Mouse (Mus musculus) intestine, embryonic 16.5 days (tissue): ENCODE data around the gene Olfr461. TPM values are rescaled to one million over a fixed set of nuclear protein-coding genes. Genes with fewer than 3 reads are reported as not detected.
"Not testable (repeated sequence)": the region's sequence is repeated elsewhere in the genome, so short reads cannot be mapped to it uniquely, and the experiment has no call there.

Source experiments
- ATAC-seq: fragments of 200-750 bp; cut with Nextera tagmentation; 2 replicates; pipeline ENCODE4 v1.8.0; 2017; ENCODE audit warnings: moderate TSS enrichment, moderate library complexity
- H3K27ac ChIP-seq: fragments of 300-500 bp; sonication (generic); 2 replicates; pipeline ENCODE4 v1.5.1; 2014; ENCODE audit warnings: mild to moderate bottlenecking, low read length
- H3K27me3 ChIP-seq: fragments of 300-500 bp; sonication (generic); replicated peaks from 2 replicates; pipeline ENCODE4 v1.6.1; 2014; ENCODE audit warnings: low read length, control low read depth, mixed read lengths; ENCODE audit not compliant: control insufficient read depth, insufficient read depth
- H3K36me3 ChIP-seq: fragments of 300-500 bp; sonication (generic); 2 replicates; pipeline ENCODE4 v1.6.1; 2014; ENCODE audit warnings: low read length, control low read depth; ENCODE audit not compliant: control insufficient read depth, insufficient read depth
- H3K4me1 ChIP-seq: fragments of 300-500 bp; sonication (generic); 2 replicates; pipeline ENCODE4 v1.6.1; 2014; ENCODE audit warnings: low read length, control low read depth, mixed read lengths; ENCODE audit not compliant: control insufficient read depth, insufficient read depth
- H3K4me2 ChIP-seq: fragments of 300-500 bp; sonication (generic); 2 replicates; pipeline ENCODE4 v1.6.1; 2014; ENCODE audit warnings: low read depth, low read length, control low read depth
- H3K4me3 ChIP-seq: fragments of 300-500 bp; sonication (generic); 2 replicates; pipeline ENCODE4 v1.5.1; 2014; ENCODE audit warnings: mild to moderate bottlenecking, low read length
- H3K9ac ChIP-seq: fragments of 300-500 bp; sonication (generic); 2 replicates; pipeline ENCODE4 v1.6.1; 2014; ENCODE audit warnings: low read depth, low read length
- H3K9me3 ChIP-seq: fragments of 300-500 bp; sonication (generic); 2 replicates; pipeline ENCODE4 v1.6.1; 2016; ENCODE audit warnings: low read length, control low read depth; ENCODE audit not compliant: control insufficient read depth
- WGBS: fragments of 180-500 bp; shearing (Covaris S2); extraction: QIAGEN DNeasy Blood & Tissue Kit; methylation state at CpG from one replicate; pipeline ENCODE4 v1.1.7; 2014; 5-methylcytosine and 5-hydroxymethylcytosine counted together
- polyA plus RNA-seq: library from polyadenylated mRNA; unstranded; fragments of >200 nt; fragmentation: Nextera tagmentation; extraction: Ambion mirVana; gene quantifications from 2 replicates; pipeline ENCODE4 v1.2.1, GENCODE M21; 2015

Gene Olfr461
- polyA plus RNA-seq, result not detected in 2 replicates

DNA sequence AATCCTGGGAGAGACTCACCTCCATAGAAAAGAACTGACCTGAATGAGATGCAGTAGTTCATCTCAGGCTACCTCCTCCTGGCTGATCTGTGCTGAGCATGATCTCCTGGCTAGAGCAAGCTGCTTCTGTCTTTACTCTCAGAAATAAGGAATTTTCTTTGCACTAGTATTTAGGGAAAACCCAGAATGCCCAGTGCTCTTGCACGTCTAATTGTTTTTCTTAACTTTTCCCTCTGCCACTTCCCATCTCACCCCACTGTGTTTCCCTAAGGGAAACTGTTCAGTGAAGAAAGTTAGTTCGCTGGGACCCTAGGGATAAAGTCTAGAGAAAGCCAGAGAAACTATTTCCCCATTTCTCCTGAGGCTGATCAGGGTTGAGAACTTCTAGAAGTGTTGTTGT lies at the start of gene Olfr461:
Gene Olfr461 (minus strand): TSS at position 101 of the 400 bp plus-strand sequence.
- WGBS, result 76% methylated on average over 2 of the region's 2 CpGs
- Histone ChIP-seq H3K9me3 (no peaks in the 10 kb centered on the region), H3K9ac (no peak within 1 kb of the TSS), H3K4me2 (no peak within 1 kb of the TSS), H3K27ac (no peak within 1 kb of the TSS), H3K4me1 (no peaks in the 10 kb centered on the region), H3K27me3 (no peaks in the 10 kb centered on the region), H3K4me3 (no peak within 1 kb of the TSS), H3K36me3 (no peaks in the 10 kb centered on the region)
- no peak for ATAC-seq

DNA sequence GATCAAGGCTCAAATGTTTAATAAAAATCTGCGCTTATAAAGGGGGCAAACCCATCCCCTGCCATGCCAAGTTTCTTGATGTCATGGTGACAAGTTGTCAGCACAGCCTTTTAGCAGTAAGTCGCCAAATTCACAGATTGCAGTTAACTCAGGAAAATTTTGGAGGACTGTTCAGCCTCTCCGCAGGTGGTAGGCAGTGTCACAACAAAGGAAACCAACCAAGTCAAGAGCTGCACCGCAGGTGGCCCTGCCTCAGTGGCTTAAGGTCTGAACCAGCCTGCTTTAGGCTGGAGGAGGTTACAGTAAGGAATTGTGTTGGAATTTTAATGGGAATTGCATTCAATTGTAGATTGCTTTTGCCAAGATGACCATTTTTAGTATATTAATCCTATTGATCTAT lies 43.7 kb upstream of the Olfr461 start:
- 33% methylated on average over 4 of the region's 4 CpGs for WGBS
- H3K9ac ChIP-seq, H3K27me3 ChIP-seq, H3K36me3 ChIP-seq, H3K27ac ChIP-seq, H3K4me3 ChIP-seq, ATAC-seq, H3K4me2 ChIP-seq, H3K4me1 ChIP-seq, H3K9me3 ChIP-seq: not testable (repeated sequence)

DNA sequence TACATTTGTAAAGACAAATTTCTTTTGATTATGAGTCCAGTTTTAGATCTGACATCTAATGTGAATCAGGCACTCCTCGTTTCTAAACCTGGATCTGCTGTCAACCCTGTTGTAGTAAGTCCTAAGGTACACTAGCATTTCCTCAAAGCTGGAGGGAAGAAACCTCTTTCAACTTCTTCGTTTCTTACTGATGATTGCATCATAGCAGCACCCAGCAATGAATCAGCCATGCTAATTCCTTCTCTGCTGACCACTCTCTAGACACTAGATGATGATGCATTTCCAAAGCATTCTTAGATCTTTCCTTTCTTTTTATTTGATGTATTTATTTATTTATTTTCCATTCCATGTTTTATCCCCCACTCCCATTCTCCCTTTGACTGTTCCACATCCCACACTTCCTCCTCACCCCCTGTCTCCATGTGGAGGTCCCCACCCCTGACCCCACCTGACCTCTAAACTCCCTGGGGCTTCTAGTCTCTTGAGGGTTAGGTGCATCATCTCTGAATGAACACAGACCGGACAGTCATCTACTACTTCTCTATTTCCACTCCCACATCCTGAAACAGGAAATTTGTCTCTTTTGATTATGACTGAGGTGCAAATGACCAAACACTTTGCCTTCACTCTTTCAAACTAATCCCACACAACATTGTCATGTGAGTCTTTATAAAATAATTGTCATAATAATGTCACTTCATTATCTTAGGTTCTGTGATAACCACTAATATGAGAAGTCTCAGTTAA lies 40.1 kb upstream of the Olfr461 start:
- 66% methylated on average over 3 of the region's 3 CpGs for WGBS
- Histone ChIP-seq H3K27ac (no peak overlapping the region), H3K9ac (no peak overlapping the region), H3K27me3 (no peaks in the 10 kb centered on the region), H3K4me3 (no peak overlapping the region), H3K4me1 (no peaks in the 10 kb centered on the region), H3K9me3 (no peaks in the 10 kb centered on the region), H3K4me2 (no peak overlapping the region), H3K36me3 (no peaks in the 10 kb centered on the region)
- no peak for ATAC-seq

DNA sequence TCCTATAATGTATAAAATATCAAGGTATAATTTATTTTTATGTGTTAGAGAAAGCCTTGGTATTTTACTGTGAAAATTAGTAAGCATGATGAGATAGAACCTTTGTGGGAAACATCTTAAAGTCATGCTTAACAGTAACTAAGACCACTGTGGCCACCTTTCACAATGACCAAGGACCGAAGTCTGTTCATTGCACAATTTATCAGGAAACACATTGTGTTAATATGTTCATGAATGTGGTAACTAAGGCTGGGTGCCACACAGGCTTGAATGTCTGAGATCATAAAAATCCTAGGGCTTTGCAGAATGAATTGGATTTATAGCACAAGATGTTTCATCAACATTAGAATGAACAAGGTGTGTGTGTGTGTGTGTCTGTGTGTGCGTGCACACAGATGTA lies 33.5 kb upstream of the Olfr461 start:
- ATAC-seq, result no peak
- H3K4me1 ChIP-seq, result no peaks in the 10 kb centered on the region
- H3K9me3 ChIP-seq, result no peaks in the 10 kb centered on the region
- WGBS, result 85% methylated on average over 2 of the region's 2 CpGs
- H3K27ac ChIP-seq, result no peak overlapping the region
- H3K27me3 ChIP-seq, result no peaks in the 10 kb centered on the region
- no peak overlapping the region for H3K9ac ChIP-seq
- H3K36me3 ChIP-seq, result no peaks in the 10 kb centered on the region
- H3K4me3 ChIP-seq, result no peak overlapping the region
- H3K4me2 ChIP-seq, result no peak overlapping the region

DNA sequence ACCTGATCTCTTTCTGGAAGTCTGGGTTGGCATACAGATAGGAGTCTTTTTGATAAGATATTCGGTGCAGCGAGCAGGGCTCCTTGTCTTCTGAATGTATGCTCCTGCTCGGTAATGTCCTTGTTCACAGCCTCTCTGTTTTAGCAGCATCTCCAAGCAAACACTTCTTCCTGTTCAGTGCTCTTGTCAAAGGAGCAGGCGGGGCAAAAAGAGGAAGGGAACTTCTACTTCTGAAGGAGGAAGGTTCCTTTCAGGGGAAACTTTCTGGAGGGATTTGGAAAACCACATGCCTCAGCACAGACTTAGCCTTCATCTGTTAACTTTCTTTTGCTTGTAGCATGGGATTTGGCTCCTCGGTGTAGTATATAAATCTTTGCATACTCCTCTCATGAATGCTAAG lies 30.8 kb upstream of the Olfr461 start, which contains the start of gene Clec5a:
Gene Clec5a (minus strand): TSS at position 177 of the 400 bp plus-strand sequence.
- Histone ChIP-seq H3K36me3 (no peaks in the 10 kb centered on the region), H3K4me3 (no peak within 1 kb of the TSS), H3K27ac (no peak within 1 kb of the TSS), H3K4me2 (no peak within 1 kb of the TSS), H3K27me3 (no peaks in the 10 kb centered on the region), H3K9ac (no peak within 1 kb of the TSS), H3K4me1 (no peaks in the 10 kb centered on the region), H3K9me3 (no peaks in the 10 kb centered on the region)
- ATAC-seq, result no peak
- WGBS, result 74% methylated on average over 5 of the region's 5 CpGs

DNA sequence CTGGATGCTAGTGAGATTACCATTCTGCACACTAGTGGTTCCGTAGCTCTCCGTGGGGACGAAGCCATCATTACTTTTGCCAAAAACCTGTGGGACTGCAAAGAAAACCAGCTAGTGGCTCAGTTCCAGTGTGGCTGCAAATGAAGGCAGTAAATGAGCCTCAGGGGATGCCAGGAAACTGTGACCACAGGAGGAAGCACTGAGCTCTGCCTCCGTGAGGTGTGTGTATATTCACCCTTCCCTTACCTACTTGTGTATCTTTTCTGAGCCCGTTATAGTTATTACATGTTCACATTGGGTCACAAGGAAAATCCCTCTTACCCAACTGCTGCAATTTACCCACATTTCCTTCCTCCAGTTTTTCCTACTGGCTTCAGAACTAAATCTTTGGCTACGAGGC lies 29.5 kb upstream of the Olfr461 start:
- Histone ChIP-seq H3K4me2 (no peak overlapping the region), H3K9me3 (no peaks in the 10 kb centered on the region), H3K9ac (no peak overlapping the region), H3K4me1 (no peaks in the 10 kb centered on the region), H3K4me3 (no peak overlapping the region), H3K27ac (no peak overlapping the region), H3K36me3 (no peaks in the 10 kb centered on the region), H3K27me3 (no peaks in the 10 kb centered on the region)
- 84% methylated on average over 6 of the region's 6 CpGs for WGBS
- no peak for ATAC-seq

DNA sequence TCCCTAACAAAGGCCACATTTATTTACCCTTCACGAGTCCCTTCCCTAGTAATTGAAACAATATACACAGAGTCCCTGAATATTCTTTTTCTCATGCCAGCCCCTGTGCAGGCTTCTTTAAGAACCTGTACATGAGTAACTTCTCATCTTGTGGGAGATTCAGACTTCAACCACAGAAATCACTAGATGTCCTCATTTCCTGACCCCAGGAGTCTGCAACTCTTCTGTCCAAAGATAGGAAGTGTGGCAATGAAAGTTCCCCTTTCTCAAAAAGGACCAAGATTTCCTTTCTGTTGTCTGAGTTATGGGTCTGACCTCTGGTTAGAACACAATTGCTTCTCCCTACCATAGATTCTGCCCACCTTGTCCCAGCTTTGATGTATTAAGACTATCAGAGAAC lies 21.5 kb upstream of the Olfr461 start:
- H3K4me1 ChIP-seq, result no peaks in the 10 kb centered on the region
- no peaks in the 10 kb centered on the region for H3K27me3 ChIP-seq
- no peak overlapping the region for H3K9ac ChIP-seq
- no peak overlapping the region for H3K4me2 ChIP-seq
- H3K27ac ChIP-seq, result no peak overlapping the region
- no peak for ATAC-seq
- H3K4me3 ChIP-seq, result no peak overlapping the region
- no peaks in the 10 kb centered on the region for H3K9me3 ChIP-seq
- 81% methylated on average over 1 of the region's 1 CpGs for WGBS
- no peaks in the 10 kb centered on the region for H3K36me3 ChIP-seq

DNA sequence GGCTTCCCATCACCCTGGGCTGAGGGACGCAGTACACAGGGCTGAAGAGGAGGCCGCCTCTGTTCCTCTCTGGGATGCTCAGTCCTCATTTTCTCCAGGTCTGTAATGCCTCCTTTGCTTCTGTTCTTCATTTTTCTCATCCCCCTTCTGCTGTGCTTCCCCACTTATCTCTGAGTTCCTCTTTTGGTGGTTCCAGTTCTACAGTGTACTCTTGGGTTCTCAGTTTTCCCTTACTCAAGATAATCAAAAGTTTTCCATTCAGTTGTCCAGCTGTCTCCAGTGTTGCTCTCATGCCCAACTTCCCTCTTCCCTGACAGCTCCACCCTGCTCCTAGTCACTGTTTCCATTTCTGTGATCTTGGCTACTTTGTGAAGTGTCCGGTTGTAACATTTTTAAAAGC lies 18.8 kb upstream of the Olfr461 start:
- H3K36me3 ChIP-seq, result no peaks in the 10 kb centered on the region
- WGBS, result 68% methylated on average over 3 of the region's 3 CpGs
- H3K9me3 ChIP-seq, result no peaks in the 10 kb centered on the region
- ATAC-seq, result no peak
- no peak overlapping the region for H3K4me2 ChIP-seq
- no peaks in the 10 kb centered on the region for H3K4me1 ChIP-seq
- no peak overlapping the region for H3K27ac ChIP-seq
- no peak overlapping the region for H3K9ac ChIP-seq
- H3K27me3 ChIP-seq, result no peaks in the 10 kb centered on the region
- H3K4me3 ChIP-seq, result no peak overlapping the region

DNA sequence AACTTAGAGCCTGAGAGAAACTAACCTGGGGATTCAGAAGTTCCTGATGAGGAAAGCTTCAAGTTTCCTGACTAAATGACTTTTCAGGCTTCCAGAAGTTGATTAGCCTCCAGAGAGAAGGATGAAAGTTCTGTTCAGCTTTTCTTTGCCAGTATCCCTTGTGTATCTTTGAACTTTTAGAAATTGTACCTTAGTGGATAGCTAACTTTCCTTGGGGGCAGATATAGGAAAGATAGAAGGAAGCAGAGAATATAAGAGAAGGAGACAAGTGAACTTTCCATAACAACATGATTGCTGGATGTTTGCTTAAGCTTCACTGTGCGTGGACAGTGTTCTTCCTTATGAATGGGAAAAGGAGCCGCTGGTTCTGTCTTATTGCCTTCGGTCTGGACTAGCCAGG lies 14.3 kb upstream of the Olfr461 start, which contains the start of gene Olfr460:
Gene Olfr460 (plus strand): TSS at position 301 of the 400 bp plus-strand sequence.
- 88% methylated on average over 3 of the region's 3 CpGs for WGBS

DNA sequence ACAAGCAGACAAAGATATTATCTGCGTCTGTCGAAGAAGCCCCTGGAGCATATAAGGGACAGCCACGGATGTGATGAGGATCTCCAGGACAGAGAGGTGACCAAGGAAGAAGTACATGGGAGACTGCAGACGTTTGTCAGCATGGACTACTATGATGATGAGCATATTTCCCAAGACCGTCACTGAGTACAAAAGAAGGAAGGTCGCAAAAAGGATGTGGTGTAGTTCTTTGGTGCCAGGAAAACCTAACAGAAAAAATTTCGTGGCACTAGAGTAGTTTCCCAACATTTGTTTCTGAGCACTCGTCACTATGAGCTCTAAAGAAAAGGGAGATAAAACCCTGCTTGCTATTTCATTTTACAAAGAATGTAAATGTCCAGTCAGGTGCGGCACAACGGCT lies 10.2 kb downstream of the Olfr461 start:
- ATAC-seq, result no peak
- Histone ChIP-seq H3K36me3 (no peaks in the 10 kb centered on the region), H3K9me3 (no peaks in the 10 kb centered on the region), H3K27me3 (no peaks in the 10 kb centered on the region), H3K27ac (no peak overlapping the region), H3K9ac (no peak overlapping the region), H3K4me3 (no peak overlapping the region), H3K4me2 (no peak overlapping the region), H3K4me1 (no peaks in the 10 kb centered on the region)
- WGBS, result 87% methylated on average over 10 of the region's 10 CpGs

More for the DNA sequence above, 14.3 kb upstream of the Olfr461 start, which contains the start of gene Olfr460:
- Histone ChIP-seq H3K9ac (no peak within 1 kb of the TSS), H3K36me3 (no peaks in the 10 kb centered on the region), H3K4me1 (no peaks in the 10 kb centered on the region), H3K27ac (no peak within 1 kb of the TSS), H3K4me2 (no peak within 1 kb of the TSS), H3K4me3 (no peak within 1 kb of the TSS), H3K9me3 (no peaks in the 10 kb centered on the region), H3K27me3 (no peaks in the 10 kb centered on the region)
- ATAC-seq, result no peak
